Mouse (Mus musculus) testis, adult 2 months (tissue): ENCODE data around the gene Kcnt1. TPM values are rescaled to one million over a fixed set of nuclear protein-coding genes. Genes with fewer than 3 reads are reported as not detected.
"Not testable (repeated sequence)": the region's sequence is repeated elsewhere in the genome, so short reads cannot be mapped to it uniquely, and the experiment has no call there.

Source experiments
- H3K27ac ChIP-seq: fragments of 200-500 bp; 2 replicates; pipeline ENCODE4 v1.5.1; 2012; ENCODE audit warnings: low read depth, low read length; ENCODE audit not compliant: control insufficient read depth, insufficient read depth
- H3K27me3 ChIP-seq: fragments of 200-500 bp; 2 replicates; pipeline ENCODE4 v1.6.1; 2012; ENCODE audit warnings: mild to moderate bottlenecking, low read length, moderate library complexity; ENCODE audit not compliant: control insufficient read depth, insufficient read depth
- H3K36me3 ChIP-seq: fragments of 200-500 bp; 2 replicates; pipeline ENCODE4 v1.6.1; 2012; ENCODE audit warnings: mild to moderate bottlenecking, low read length; ENCODE audit not compliant: control insufficient read depth, insufficient read depth
- H3K4me1 ChIP-seq: fragments of 200-500 bp; 2 replicates; pipeline ENCODE4 v1.6.1; 2012; ENCODE audit warnings: low read length; ENCODE audit not compliant: control insufficient read depth, insufficient read depth
- H3K4me3 ChIP-seq: fragments of 200-500 bp; 2 replicates; pipeline ENCODE4 v1.5.1; 2012; ENCODE audit warnings: low read depth, mild to moderate bottlenecking, low read length, moderate library complexity, mixed read lengths; ENCODE audit not compliant: control insufficient read depth
- CTCF ChIP-seq: fragments of 200-500 bp; IDR thresholded peaks from 2 replicates; pipeline ENCODE4 v1.5.1; 2012; ENCODE audit warnings: low read depth, mild to moderate bottlenecking, inconsistent platforms, low read length, moderate library complexity; ENCODE audit not compliant: control insufficient read depth, insufficient read depth, insufficient replicate concordance
- POLR2A ChIP-seq: fragments of 200-500 bp; IDR thresholded peaks from 2 replicates; pipeline ENCODE4 v1.6.1; 2012; ENCODE audit warnings: low read depth, mild to moderate bottlenecking, inconsistent platforms, low read length, moderate library complexity; ENCODE audit not compliant: control insufficient read depth
- polyA plus RNA-seq: library from polyadenylated mRNA; depleted of rRNA; stranded (reverse); fragments of >200 nt; gene quantifications from 2 replicates; pipeline ENCODE4 v1.2.3, GENCODE M21; 2012; rRNA removed

Kcnt1 gene
- 6.8 and 7.8 TPM in 2 replicates for polyA plus RNA-seq

DNA sequence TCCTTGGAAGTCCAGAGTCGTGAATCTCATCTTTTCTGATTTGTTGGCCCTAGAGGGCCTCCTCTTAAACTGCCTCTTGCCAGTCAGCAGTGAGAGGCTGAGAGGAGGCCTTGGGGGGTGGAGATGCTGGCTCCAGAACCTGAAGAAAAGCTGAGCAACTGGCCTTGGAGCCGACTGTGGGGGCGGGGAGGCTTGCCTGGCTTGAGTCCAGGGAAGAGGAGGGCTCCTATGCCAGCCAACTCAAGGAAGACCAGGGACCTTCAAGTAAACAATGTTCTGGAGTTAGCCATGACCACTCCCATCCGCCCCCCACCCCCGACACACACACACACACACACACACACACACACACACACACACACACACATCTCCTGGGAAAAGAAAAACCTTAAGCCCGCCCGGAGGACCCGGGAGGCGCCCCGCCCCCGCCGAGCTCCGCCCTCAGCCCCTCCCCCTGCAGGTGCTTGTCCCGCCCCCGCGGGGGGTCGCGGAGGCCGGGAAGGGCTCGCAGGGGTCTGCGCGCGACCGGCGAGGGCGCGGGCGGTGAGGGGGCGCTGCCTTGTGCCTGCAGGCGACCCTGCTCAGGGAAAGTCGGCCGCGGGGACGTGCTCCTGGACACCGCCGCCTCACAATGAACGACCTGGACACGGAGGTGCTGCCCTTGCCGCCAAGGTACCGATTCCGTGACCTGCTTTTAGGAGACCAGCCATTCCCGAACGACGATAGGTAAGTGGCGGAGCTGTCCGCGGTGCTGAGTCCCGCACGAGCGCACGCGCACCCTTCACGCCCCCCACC, at the start of gene Kcnt1:
Kcnt1 (plus strand) TSS at position 398 of the 795 bp plus-strand sequence.
- peaks cover 27% of the 10 kb centered on the region for H3K4me1 ChIP-seq
- peak within 1 kb of the TSS; percentile 80 for H3K4me3 ChIP-seq
- no peaks in the 10 kb centered on the region for H3K27me3 ChIP-seq
- H3K27ac ChIP-seq: no peak within 1 kb of the TSS
- no peaks in the 10 kb centered on the region for H3K36me3 ChIP-seq
- TF ChIP-seq POLR2A (no peak), CTCF (no peak)

DNA sequence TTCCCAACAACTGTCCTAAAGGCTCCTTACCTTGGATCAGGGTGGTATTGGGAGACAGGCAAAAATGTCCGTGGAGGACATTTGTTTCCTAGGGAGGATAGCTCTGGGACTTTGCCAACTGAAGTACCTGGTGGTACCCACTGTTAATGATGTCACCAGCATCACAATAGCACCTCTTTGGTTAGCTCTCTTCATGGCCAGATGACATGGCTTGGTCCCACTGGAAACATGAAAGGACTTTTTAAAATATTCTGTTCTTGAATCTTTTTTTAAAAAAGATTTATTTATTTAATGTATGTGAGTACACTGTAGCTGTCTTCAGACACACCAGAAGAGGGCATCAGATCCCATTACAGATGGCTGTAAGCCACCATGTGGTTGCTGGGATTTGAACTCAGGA, 47.8 kb upstream of the Kcnt1 start, which contains the start of gene Glt6d1:
Glt6d1 (minus strand) TSS at position 101 of the 400 bp plus-strand sequence.
- not testable (repeated sequence) for H3K36me3 ChIP-seq, H3K4me1 ChIP-seq, H3K27me3 ChIP-seq
- Histone ChIP-seq H3K4me3 (peak within 1 kb of the TSS; percentile 74), H3K27ac (peak within 1 kb of the TSS; percentile 45)

DNA sequence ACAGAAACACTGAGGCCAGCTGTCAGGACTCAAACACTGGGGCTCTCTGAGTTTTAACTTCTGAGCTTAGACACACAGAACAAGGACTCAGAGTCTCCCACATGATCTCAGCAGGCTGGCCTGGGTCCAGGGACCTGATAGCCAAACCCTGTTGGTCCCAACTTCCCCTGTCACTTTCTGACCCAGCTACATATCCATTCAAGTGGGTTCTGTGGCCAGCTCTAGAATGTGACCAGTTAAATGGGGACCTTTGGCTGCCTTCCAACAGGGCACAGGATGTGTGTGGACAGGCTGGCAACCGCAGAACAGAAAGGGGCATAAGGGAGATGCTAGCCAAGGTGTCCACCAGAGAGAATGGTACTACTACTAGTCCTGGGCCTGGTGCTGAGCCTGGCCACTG, 40.7 kb upstream of the Kcnt1 start, which contains the start of gene Lcn9:
Lcn9 (plus strand) TSS at position 348 of the 400 bp plus-strand sequence.
- no peak within 1 kb of the TSS for H3K4me3 ChIP-seq
- TF ChIP-seq POLR2A (no peak), CTCF (no peak)
- no peak within 1 kb of the TSS for H3K27ac ChIP-seq
- H3K36me3 ChIP-seq: no peaks in the 10 kb centered on the region
- no peaks in the 10 kb centered on the region for H3K4me1 ChIP-seq
- H3K27me3 ChIP-seq: no peaks in the 10 kb centered on the region

DNA sequence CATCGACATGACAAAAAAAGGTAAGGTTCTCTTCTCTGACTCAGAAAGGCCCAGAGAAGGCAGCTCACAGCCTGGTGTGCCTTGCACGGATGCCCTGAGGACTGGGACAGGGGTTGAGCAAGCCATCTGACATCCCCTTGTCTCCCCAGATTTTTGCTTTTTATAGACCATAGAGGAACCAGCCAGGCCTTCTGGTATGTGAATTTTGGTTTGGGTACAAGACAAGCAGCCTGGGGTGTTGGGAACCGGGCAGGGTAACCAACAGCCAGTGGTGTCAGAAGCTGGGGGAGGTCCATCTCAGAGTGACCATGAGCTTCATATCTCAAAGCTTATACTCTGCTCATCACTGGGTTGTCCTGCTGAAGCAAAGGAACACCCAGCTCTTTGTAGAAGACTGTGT, 38.8 kb upstream of the Kcnt1 start:
- TF ChIP-seq POLR2A (no peak), CTCF (no peak)
- no peak overlapping the region for H3K4me3 ChIP-seq
- H3K27me3 ChIP-seq: no peaks in the 10 kb centered on the region
- H3K36me3 ChIP-seq: no peaks in the 10 kb centered on the region
- H3K4me1 ChIP-seq: no peaks in the 10 kb centered on the region
- H3K27ac ChIP-seq: no peak overlapping the region

DNA sequence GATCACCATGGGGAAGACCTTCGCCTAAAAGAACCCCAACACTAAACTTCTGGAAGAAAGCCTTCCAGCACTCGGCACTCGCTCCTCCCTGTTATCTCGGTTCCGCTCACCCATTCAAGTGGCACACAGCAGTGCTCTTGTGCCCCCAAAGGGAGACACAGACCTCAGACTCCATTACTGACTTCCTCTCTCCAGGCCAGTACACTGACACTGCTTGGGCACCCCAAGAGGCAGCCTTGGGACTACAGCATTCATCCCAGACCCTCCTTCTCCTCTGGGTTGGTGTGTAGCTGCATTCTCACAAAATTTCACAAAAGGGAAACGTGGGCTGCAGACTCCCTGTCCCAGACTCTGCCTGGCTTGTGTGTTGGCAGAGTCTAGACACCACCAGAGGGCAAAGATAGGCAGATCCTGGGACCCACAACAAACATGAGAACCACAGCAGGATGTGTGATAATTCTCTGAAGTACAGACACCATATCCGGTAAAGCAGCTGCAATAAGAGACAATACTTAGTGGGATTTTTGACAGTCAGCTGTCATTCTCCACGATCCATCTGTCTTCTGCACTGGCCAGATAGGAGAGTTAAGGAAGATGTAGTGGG, 35.1 kb upstream of the Kcnt1 start:
- no peaks in the 10 kb centered on the region; the same call in 1 of the 2 replicates for H3K4me1 ChIP-seq
- TF ChIP-seq CTCF: no peak
- no peak overlapping the region for H3K27ac ChIP-seq
- H3K4me3 ChIP-seq: no peak overlapping the region
- H3K36me3 ChIP-seq: no peaks in the 10 kb centered on the region
- H3K27me3 ChIP-seq: no peaks in the 10 kb centered on the region

DNA sequence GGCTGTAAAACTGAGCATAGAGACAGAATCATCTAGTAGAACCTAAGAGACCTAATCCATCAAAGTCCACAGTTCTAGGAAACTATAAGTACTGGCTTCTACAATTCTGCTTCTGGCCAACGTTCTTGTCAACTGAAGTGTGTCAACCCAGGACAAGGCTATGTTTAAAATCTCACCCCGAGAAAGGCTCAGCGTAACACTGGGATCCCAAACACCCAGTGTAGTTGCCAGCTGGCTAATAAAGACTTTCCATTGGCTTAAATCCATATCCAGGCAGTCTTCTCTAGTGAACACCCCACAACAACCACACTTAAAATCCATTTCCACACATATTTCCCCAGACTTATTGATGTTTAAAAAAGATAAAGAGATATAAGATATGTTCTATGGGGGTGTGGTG, 32.7 kb upstream of the Kcnt1 start:
- TF ChIP-seq POLR2A (no peak), CTCF (no peak)
- Histone ChIP-seq H3K27ac (no peak overlapping the region), H3K4me1 (no peaks in the 10 kb centered on the region; the same call in 1 of the 2 replicates), H3K36me3 (no peaks in the 10 kb centered on the region), H3K4me3 (no peak overlapping the region), H3K27me3 (no peaks in the 10 kb centered on the region)

DNA sequence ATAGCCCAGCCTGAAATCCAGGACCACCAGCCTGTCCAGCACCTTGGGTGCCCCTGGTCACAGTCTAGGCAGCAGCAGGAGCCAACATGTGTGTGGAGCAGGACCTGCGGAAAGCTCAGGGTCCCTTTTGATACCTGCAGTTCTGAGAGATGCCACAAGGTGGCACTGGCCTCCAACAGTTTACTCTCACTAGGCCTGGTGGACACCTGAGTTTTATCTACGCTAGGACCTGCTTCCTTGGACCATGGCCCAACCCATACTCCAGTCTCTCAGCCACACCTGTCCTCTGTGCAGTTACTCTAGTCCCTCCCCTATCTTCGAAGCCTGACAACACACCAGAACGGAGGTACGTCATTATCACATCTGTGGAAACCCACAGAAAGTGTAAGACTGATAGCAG, 27.2 kb upstream of the Kcnt1 start:
- H3K27ac ChIP-seq: no peak overlapping the region
- H3K4me1 ChIP-seq: no peaks in the 10 kb centered on the region
- no peaks in the 10 kb centered on the region for H3K27me3 ChIP-seq
- H3K4me3 ChIP-seq: no peak overlapping the region
- no peaks in the 10 kb centered on the region for H3K36me3 ChIP-seq
- TF ChIP-seq POLR2A (no peak), CTCF (peak; percentile 95)

DNA sequence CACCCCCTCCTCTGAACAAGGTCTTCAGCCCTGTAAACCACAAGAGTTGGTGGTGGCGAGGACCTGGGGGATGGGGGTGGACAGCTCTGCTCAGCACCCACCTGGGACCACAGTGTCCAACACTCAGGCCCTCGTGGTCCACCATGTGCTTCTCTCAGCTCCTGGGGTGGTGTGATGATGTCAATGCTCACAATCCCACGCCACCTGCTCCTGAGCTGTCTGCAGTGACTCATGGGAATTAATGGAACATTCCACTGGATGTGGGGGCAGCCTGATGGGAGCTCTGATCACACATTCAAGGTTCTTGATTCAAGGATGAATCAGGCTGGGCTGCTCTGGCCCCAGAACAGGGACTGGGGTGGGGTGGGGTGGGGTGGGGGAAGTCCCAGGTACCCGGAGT, 21.4 kb upstream of the Kcnt1 start:
- Histone ChIP-seq H3K27me3 (no peaks in the 10 kb centered on the region), H3K27ac (no peak overlapping the region), H3K4me1 (peaks cover 10% of the 10 kb centered on the region), H3K4me3 (no peak overlapping the region), H3K36me3 (no peaks in the 10 kb centered on the region)
- TF ChIP-seq CTCF (no peak), POLR2A (no peak)
